Mouse (Mus musculus) stomach, postnatal 0 days (tissue): ENCODE measurements at regions not wholly inside any gene's neighbourhood (a gene's known extent, or its start where the extent isn't known, plus 50 kb on each side); places are given as distances from the start of the nearest gene placed in this dataset.

Source experiments
- ATAC-seq: fragments of 200-750 bp; cut with Nextera tagmentation; 2 replicates; pipeline ENCODE4 v1.8.0; 2017; ENCODE audit not compliant: low FRiP score, low TSS enrichment
- DNase-seq: peaks from one replicate; pipeline ENCODE4 v3.0.0-alpha.2; 2016; ENCODE audit warnings: low spot score
- H3K27ac ChIP-seq: fragments of 300-500 bp; sonication (generic); replicated peaks from 2 replicates; pipeline ENCODE4 v1.5.1; 2014; ENCODE audit warnings: mild to moderate bottlenecking, control low read depth
- H3K27me3 ChIP-seq: fragments of 300-500 bp; sonication (generic); 2 replicates; pipeline ENCODE4 v1.6.1; 2014; ENCODE audit warnings: low read length; ENCODE audit not compliant: control insufficient read depth, insufficient read depth
- H3K36me3 ChIP-seq: fragments of 300-500 bp; sonication (generic); 2 replicates; pipeline ENCODE4 v1.6.1; 2014; ENCODE audit warnings: low read length, mixed read lengths; ENCODE audit not compliant: control insufficient read depth, insufficient read depth
- H3K4me1 ChIP-seq: fragments of 300-500 bp; sonication (generic); replicated peaks from 2 replicates; pipeline ENCODE4 v1.6.1; 2014; ENCODE audit warnings: antibody characterized with exemption; ENCODE audit not compliant: control insufficient read depth, insufficient read depth
- H3K4me2 ChIP-seq: fragments of 300-500 bp; sonication (generic); replicated peaks from 2 replicates; pipeline ENCODE4 v1.6.1; 2014; ENCODE audit warnings: low read depth, mild to moderate bottlenecking, control low read depth, moderate library complexity
- H3K4me3 ChIP-seq: fragments of 300-500 bp; sonication (generic); 2 replicates; pipeline ENCODE4 v1.5.1; 2014; ENCODE audit warnings: low read depth, low read length, control low read depth
- H3K9ac ChIP-seq: fragments of 300-500 bp; sonication (generic); 2 replicates; pipeline ENCODE4 v1.6.1; 2014; ENCODE audit warnings: mild to moderate bottlenecking, low read length, control low read depth, mixed read lengths
- H3K9me3 ChIP-seq: fragments of 300-500 bp; sonication (generic); 2 replicates; pipeline ENCODE4 v1.6.1; 2016; ENCODE audit warnings: low read length; ENCODE audit not compliant: control insufficient read depth
- CTCF ChIP-seq: IDR thresholded peaks from 2 replicates; pipeline ENCODE4 v1.5.1; 2016; ENCODE audit warnings: antibody characterized with exemption, low read depth, mild to moderate bottlenecking, moderate library complexity
- EP300 ChIP-seq: optimal IDR thresholded peaks from 2 replicates; pipeline ENCODE3; 2016; ENCODE audit warnings: antibody characterized with exemption
- WGBS: fragments of 180-500 bp; shearing (Covaris S2); extraction: QIAGEN DNeasy Blood & Tissue Kit; methylation state at CpG from one replicate; pipeline ENCODE4 v1.1.7; 2014; 5-methylcytosine and 5-hydroxymethylcytosine counted together

GRCm38 (mm10) chr12:78138467-78138866 is 55.6 kb upstream of the Gm6657 start:
- 92% methylated on average over 1 of the region's 1 CpGs for WGBS
- Histone ChIP-seq H3K36me3 (no peaks in the 10 kb centered on the region), H3K4me2 (no peak overlapping the region), H3K9me3 (no peaks in the 10 kb centered on the region), H3K27ac (no peak overlapping the region), H3K4me1 (no peaks in the 10 kb centered on the region), H3K4me3 (no peak overlapping the region), H3K27me3 (no peaks in the 10 kb centered on the region), H3K9ac (no peak overlapping the region)
- DNase-seq (no peak), ATAC-seq (no peak)
- TF ChIP-seq CTCF: no peak
- TF ChIP-seq EP300: no peak
